Mouse (Mus musculus): ENCODE data around the gene Flot1. TPM values are rescaled to one million over a fixed set of nuclear protein-coding genes. Genes with fewer than 3 reads are reported as not detected.

Flot1 gene
- polyA plus RNA-seq, 1 experiment = 14.1 TPM

DNA sequence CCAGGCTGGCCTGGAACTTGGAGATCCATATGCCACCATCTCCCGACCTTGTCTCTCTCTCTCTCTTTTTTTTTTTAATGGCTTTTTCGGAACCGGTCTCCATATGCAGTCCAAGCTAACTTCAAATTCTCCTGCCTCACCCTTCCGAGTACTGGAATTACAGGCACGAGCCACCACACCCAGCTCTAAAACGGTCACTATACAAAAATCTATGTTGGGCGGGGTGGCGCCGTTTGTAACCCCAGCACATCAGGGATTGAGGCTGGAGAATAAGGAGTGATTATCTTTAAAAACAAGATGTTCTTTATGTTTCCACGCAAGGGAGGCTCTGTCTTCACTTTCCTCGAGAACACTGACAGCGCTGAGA lies 37.8 kb downstream of the Flot1 start:
- H3K4me1 ChIP-seq (ENCODE audit: control insufficient read depth, insufficient read depth, low read length) = peaks cover 20% of the 10 kb centered on the region
- H3K27me3 ChIP-seq (ENCODE audit: control insufficient read depth, insufficient read depth, low read length) = peaks cover under 1% of the 10 kb centered on the region
- no peak for TF ChIP-seq POLR2A (IDR thresholded peaks at IDR 0.05; ENCODE audit: control insufficient read depth, low read depth, low read length)
- TF ChIP-seq CTCF (IDR thresholded peaks at IDR 0.05; ENCODE audit: control insufficient read depth, insufficient read depth, insufficient replicate concordance, low read depth, low read length) = no peak
- peaks cover 2% of the 10 kb centered on the region for H3K36me3 ChIP-seq (ENCODE audit: control insufficient read depth, insufficient read depth, low read length)
- H3K4me3 ChIP-seq (ENCODE audit: control insufficient read depth, low read depth, low read length) = peak overlapping the region; percentile 89
- H3K27ac ChIP-seq (ENCODE audit: control insufficient read depth, insufficient read depth, low read depth, low read length) = peak overlapping the region; percentile 84

DNA sequence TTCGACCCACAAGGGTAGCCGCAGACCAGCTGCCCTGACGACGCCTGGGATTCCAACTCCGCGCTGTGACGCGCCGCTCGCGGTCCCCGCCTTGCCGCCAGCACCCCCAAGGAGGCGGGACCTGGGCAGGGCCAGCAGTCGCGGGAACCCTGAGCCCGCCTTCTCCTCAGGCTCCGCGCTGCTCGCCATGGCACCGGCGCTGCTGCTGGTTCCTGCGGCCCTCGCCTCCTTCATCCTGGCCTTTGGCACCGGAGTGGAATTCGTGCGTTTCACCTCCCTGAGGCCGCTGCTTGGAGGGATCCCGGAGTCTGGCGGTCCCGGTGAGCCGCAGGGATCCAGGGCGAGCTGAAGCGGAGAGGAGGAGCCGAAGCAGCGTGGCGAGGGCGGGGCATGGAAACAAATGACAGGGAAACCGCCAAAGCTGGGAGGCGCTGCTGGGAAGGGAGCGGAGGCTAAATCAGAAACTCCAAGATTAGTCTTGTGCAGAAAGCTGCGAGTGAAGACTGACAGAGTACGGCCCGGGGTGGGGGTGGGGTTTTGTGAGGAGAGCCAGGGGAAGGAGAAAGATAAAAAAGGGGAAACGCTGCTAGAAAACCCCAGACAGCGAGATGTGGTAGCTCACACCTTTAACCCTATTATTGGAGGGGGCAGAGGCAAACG lies 38.3 kb downstream of the Flot1 start, which contains the start of gene Nrm:
Nrm (plus strand) TSS at position 121 of the 660 bp plus-strand sequence.
- Histone ChIP-seq H3K4me1 (ENCODE audit: control insufficient read depth, insufficient read depth, low read length) (peaks cover 25% of the 10 kb centered on the region), H3K27ac (ENCODE audit: control insufficient read depth, insufficient read depth, low read depth, low read length) (peak within 1 kb of the TSS; percentile 84), H3K4me3 (ENCODE audit: control insufficient read depth, low read depth, low read length) (peak within 1 kb of the TSS; percentile 89), H3K27me3 (ENCODE audit: control insufficient read depth, insufficient read depth, low read length) (peaks cover 5% of the 10 kb centered on the region), H3K36me3 (ENCODE audit: control insufficient read depth, insufficient read depth, low read length) (peaks cover 2% of the 10 kb centered on the region)
- no peak for TF ChIP-seq CTCF (IDR thresholded peaks at IDR 0.05; ENCODE audit: control insufficient read depth, insufficient read depth, insufficient replicate concordance, low read depth, low read length)
- TF ChIP-seq POLR2A (IDR thresholded peaks at IDR 0.05; ENCODE audit: control insufficient read depth, low read depth, low read length) = peak; percentile 69

DNA sequence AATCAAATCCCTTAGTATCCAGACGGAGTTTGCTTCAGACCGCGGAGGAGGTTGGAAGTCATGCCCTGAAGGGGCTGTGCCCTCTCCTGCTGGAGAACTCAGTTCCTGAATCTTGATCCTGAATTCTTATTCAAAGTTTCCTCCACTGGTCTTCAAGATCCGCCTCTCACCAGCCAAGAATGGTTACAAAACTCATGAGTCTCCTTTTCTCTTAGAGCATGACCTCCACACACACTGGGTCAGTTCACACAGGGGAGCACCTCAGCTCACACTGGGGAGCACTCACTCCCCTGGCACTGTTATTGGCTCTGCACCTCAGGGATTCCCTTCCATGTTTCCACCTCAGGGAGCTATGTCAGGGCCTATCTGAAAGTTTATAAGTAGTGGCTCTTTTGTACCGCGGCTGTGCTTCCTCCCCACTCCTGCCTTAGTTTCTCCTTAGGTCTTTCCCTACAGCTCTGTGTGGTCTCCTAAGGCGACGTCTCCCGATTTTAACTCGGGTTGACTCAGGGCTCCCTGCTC lies 41.9 kb downstream of the Flot1 start:
- Histone ChIP-seq H3K27ac (ENCODE audit: control insufficient read depth, insufficient read depth, low read depth, low read length) (peak overlapping the region; percentile 30; the same call in 1 of the 2 replicates), H3K4me3 (ENCODE audit: control insufficient read depth, low read depth, low read length) (peak overlapping the region; percentile 92), H3K27me3 (ENCODE audit: control insufficient read depth, insufficient read depth, low read length) (peaks cover 9% of the 10 kb centered on the region), H3K4me1 (ENCODE audit: control insufficient read depth, insufficient read depth, low read length) (peaks cover 44% of the 10 kb centered on the region), H3K36me3 (ENCODE audit: control insufficient read depth, insufficient read depth, low read length) (no peaks in the 10 kb centered on the region)
- TF ChIP-seq CTCF (IDR thresholded peaks at IDR 0.05; ENCODE audit: control insufficient read depth, insufficient read depth, insufficient replicate concordance, low read depth, low read length) = no peak
- TF ChIP-seq POLR2A (IDR thresholded peaks at IDR 0.05; ENCODE audit: control insufficient read depth, low read depth, low read length) = no peak

DNA sequence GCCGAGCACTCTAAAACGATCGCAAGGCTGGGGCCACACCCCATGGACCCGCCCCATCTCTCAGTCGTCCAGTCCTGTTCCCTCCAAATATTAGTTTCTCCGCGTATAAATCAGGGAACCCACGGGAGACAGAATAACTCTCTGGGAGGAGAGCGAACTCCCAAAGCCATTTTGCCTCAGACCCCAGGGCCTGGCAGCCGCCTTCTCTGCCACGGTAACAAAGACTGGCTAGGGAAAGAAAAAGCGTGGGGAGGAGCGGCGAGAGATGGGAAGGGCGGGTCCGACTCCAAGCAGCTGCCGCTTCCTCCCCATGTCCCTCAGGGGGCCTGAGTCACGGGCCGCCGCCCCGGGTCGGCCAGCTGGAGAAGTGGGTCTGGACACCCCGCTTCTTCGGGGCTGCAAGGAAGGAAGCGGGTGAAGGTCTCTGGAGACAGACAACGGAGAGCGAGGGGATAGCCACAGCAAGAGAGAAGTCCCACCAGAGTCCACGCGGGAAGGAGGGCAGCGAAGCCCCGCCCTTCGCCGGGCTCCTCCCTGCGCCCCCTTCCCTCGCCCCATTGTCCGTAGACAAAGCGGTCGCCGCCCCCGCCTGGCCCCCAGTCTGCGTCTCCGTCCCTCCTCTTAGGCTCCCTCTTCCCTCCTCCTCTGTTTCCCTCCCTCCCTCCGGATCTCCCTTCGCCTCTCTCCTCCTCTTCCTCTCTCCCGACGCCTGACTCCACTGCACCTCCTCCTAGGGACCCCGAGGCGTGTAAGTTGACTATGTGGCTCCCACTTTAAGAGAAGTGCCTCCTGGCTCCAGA lies 42.7 kb downstream of the Flot1 start, which contains the start of gene Ppp1r18:
Ppp1r18 (plus strand) TSS at position 113 of the 800 bp plus-strand sequence.
- Histone ChIP-seq H3K4me3 (ENCODE audit: control insufficient read depth, low read depth, low read length) (peak within 1 kb of the TSS; percentile 92), H3K4me1 (ENCODE audit: control insufficient read depth, insufficient read depth, low read length) (peaks cover 43% of the 10 kb centered on the region), H3K27ac (ENCODE audit: control insufficient read depth, insufficient read depth, low read depth, low read length) (peak within 1 kb of the TSS; percentile 91), H3K36me3 (ENCODE audit: control insufficient read depth, insufficient read depth, low read length) (no peaks in the 10 kb centered on the region), H3K27me3 (ENCODE audit: control insufficient read depth, insufficient read depth, low read length) (peaks cover 9% of the 10 kb centered on the region)
- TF ChIP-seq POLR2A (IDR thresholded peaks at IDR 0.05; ENCODE audit: control insufficient read depth, low read depth, low read length) (peak; percentile 35; the same call in 1 of the 2 replicates), CTCF (IDR thresholded peaks at IDR 0.05; ENCODE audit: control insufficient read depth, insufficient read depth, insufficient replicate concordance, low read depth, low read length) (no peak)

DNA sequence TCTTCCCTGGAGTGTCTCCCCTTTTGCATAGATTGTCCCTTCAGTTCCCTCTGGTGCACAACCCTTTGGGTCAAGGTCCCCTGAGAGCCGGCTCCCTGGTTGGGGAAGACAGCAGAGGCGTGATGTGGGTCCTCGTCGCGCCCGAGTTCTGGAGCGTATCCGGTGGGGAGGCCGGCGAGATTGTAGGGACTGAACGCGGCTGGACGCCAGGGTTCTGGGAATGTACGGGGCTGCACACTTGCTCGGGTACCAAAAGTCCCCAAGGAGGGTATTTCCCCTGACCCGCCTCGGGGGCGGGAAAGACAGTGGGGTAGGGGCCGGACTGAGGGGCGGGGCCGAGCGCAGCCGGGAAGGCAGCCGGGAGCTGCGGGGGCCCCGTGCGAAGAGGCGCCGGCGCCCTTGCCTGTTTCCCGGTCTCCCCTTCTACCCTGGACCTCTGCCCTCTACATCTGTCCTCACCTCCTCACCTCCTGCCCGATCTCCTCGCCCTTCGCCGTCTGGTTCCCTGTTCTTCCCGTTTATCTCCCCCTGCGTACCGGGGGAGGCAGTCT lies 43.3 kb downstream of the Flot1 start:
- peaks cover 9% of the 10 kb centered on the region for H3K27me3 ChIP-seq (ENCODE audit: control insufficient read depth, insufficient read depth, low read length)
- no peak for TF ChIP-seq POLR2A (IDR thresholded peaks at IDR 0.05; ENCODE audit: control insufficient read depth, low read depth, low read length)
- TF ChIP-seq CTCF (IDR thresholded peaks at IDR 0.05; ENCODE audit: control insufficient read depth, insufficient read depth, insufficient replicate concordance, low read depth, low read length) = no peak
- no peaks in the 10 kb centered on the region for H3K36me3 ChIP-seq (ENCODE audit: control insufficient read depth, insufficient read depth, low read length)
- peaks cover 39% of the 10 kb centered on the region for H3K4me1 ChIP-seq (ENCODE audit: control insufficient read depth, insufficient read depth, low read length)
- peak overlapping the region; percentile 91 for H3K27ac ChIP-seq (ENCODE audit: control insufficient read depth, insufficient read depth, low read depth, low read length)
- peak overlapping the region; percentile 92 for H3K4me3 ChIP-seq (ENCODE audit: control insufficient read depth, low read depth, low read length)

DNA sequence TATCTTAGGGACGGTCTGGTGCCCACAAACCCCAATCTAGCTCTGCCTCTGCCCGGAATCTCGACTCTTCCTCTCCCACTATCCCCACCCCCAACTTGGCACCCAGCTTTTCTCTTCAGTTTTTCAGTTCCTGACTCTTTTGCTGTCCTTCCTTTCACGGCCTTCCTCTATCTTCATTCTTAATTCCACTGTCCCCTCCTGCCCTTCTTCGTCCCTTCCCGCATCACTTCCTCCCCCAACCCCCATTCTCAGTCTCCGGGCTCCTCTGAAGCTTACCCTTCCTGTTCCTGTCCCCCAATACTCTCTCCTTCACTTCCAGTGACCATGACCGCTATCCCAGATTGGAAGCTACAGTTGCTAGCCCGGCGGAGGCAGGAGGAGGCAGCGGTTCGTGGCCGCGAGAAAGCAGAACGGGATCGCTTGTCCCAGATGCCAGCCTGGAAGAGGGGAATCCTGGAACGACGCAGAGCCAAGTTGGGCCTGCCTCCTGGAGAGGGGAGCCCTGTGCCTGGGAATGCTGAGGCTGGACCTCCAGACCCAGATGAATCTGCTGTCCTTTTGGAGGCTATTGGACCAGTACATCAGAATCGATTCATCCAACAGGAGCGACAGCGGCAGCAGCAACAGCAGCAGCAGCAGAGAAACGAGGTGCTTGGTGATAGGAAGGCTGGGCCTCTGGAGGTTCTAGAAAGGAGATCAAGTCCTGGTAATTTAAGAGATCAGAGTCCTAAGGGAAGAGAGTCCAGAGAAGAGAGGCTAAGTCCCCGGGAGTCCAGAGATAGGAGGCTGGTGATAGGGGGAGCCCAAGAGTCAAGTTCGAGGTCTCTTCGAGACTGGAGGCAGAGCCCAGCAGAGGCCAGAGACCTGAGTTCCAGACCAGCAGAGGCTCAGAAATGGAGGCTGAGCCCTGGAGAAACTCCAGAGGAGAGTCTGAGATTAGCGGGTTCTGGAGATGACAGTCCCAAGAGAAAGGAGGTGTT lies 44.2 kb downstream of the Flot1 start:
- H3K36me3 ChIP-seq (ENCODE audit: control insufficient read depth, insufficient read depth, low read length) = no peaks in the 10 kb centered on the region
- peaks cover 39% of the 10 kb centered on the region for H3K4me1 ChIP-seq (ENCODE audit: control insufficient read depth, insufficient read depth, low read length)
- peak overlapping the region; percentile 88 for H3K27ac ChIP-seq (ENCODE audit: control insufficient read depth, insufficient read depth, low read depth, low read length)
- peak overlapping the region; percentile 92 for H3K4me3 ChIP-seq (ENCODE audit: control insufficient read depth, low read depth, low read length)
- TF ChIP-seq CTCF (IDR thresholded peaks at IDR 0.05; ENCODE audit: control insufficient read depth, insufficient read depth, insufficient replicate concordance, low read depth, low read length) (no peak), POLR2A (IDR thresholded peaks at IDR 0.05; ENCODE audit: control insufficient read depth, low read depth, low read length) (no peak)
- H3K27me3 ChIP-seq (ENCODE audit: control insufficient read depth, insufficient read depth, low read length) = peaks cover 9% of the 10 kb centered on the region

Measured in testis, adult 2 months (tissue).